Mouse (Mus musculus): Measurements from ENCODE around the gene Ankrd40.

The Ankrd40 gene

DNA sequence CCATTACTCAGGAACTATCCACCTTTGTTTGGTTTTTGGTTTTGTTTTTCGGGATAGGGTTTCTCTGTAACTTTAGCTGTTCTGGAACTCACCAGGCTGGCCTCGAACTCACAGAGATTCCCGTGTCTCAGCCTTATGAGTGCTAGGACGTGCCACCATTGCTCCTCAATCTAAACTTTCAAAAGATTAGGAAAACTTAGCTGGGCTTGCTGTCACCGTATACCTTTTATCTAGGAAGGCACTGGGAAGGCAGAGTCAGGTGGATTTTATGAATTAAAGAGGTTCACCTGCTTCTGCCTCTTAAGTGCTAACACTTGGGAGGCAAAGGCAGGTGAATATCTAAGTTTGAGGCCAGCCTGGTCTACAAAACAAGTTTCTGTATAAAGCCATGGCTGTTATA lies 5.2 kb upstream of the Ankrd40 start:
- in situ Hi-C loops (cut with MboI, MseI): no loop called here

DNA sequence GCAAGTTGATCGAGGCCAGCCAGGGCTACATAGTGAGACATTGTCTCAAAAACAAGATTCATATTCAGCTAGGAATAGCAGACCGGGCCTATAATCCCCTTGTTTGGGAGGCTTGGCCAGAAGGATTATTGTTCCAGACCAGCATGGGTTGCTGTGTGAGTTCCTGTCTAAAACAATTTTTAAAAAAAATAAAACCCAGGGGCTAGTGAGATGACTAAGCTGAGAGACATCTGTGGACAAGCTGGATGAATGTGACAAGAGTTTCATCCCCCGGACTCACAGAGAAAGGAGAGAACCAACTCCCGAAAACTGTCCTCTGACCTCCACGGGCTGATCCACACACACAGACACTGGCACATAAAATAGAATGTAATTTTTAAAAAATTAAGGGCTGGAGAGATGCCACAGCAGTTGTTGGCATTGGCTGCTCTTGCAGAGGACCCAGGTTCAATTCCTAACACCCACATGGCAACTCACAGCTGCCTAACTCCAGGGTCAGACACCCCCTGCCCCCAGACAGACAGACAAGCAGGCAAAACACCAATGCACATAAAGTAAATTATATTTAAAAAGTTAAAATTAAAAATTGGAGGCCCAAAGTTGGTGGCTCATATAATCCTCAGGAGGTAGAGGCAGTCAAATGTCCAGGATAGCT lies 4.4 kb upstream of the Ankrd40 start:
- in situ Hi-C loops (cut with MboI, MseI): no loop called here

DNA sequence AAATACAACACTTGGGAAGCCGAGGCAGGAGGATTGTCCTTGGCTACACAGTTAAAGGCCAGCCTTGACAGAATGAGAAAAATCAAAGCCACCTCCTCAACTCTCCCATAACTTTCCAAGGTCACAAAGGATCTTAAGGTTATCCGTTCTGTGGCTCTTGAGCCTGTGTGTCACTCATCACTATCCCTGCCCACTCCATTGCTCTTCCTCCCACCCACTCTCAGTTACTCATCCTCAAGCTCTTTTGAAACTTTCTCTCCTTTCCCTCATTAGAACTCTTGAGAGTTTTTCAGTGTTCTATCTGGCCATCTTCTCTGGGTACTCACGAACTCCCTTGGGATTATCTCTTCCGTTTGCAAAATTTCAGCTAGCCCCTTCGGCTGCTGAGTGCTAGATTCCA lies 3.2 kb upstream of the Ankrd40 start:
- in situ Hi-C loops (cut with MboI, MseI): no loop called here

DNA sequence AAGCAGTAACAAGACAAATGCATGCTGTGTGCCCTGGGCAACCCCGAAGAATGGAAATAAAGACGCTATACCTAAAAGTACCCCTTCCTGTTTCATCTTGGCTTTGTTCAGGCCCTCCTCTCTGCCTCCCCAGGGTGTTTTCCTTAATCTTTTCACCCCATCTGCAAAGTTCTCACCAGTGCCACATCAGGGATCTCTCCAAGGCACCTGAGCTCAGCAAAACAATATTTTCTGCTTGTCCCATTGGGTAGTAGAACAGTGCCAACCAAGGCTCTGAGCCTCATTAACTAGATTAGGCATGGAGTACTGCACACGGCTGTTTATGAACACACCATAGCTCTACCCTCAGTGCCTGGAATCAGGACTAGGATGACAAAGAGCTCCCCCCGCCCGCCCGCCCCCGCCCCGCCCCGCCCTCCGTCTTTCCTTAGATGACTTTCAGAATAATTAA lies 815 bp upstream of the Ankrd40 start:
- in situ Hi-C loops (cut with MboI, MseI): no loop called here

DNA sequence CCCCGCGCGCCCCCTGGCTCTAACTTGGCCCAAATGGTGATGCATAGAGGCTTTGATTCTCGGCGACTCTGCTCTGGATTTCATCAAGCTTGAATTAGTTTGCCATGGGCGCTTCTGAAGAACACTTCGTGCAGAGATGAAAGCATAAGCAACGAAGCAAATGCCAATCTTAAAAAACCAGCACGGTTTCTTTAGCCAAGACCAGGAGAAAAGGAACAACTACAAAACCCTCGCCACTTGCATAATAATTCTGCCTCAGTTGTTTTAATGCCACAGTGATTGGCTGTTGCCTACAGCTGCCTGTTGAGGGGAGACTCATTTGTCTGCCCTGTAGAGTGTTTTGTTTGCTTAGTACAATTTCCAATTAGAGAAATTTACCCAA lies 834 bp downstream of the Ankrd40 start:
- in situ Hi-C loops (cut with MboI, MseI): no loop called here

DNA sequence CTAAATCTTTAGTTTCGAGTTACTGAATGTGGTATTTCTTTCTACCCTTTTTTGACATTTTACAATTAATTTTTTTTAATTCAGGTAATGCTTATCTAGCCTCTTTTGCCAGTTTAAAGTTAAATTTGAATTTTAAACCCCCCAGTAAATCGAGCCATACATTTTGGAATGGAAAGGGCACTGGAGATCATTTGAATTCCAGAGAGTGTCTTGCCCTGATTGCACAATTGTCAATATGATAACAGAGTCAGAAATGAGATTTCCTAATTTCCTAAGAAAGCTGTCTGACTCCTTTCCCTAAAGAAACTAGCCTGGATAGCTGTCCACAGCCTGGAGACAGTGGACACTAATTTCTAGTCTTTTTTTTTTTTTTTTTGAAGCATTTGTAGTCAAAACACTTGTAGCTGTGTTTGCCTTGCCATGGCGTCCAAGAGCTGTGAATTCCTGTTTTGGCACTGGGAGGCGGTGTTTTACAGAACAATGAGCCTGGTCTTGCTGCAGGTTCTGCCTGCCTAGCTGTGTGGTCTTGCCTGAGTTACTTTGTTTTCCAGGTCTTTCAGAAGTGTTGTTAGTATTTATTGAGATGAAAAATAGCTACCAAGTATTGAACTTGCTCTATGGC lies 1.6 kb downstream of the Ankrd40 start:
- in situ Hi-C loops (cut with MboI, MseI): no loop called here

DNA sequence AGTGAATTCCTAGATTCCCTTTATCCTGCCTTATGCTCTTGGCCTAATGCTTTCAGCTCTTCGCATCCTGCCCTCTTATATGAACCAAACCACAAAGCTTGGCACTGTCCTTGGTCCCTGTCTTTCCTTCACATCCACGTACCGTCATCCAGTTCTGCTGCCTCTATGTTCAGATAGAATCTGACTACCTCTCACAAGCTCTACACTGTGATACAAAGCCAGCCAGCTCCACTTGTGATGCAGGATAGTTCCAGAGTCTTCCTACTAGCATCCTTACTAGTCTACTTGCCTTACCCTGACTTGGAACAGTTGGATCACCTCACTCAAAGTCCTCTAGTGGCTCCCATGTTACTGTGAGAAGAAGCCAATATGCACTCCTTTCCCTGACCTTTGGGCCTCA lies 2.4 kb downstream of the Ankrd40 start:
- in situ Hi-C loops (cut with MboI, MseI): no loop called here

DNA sequence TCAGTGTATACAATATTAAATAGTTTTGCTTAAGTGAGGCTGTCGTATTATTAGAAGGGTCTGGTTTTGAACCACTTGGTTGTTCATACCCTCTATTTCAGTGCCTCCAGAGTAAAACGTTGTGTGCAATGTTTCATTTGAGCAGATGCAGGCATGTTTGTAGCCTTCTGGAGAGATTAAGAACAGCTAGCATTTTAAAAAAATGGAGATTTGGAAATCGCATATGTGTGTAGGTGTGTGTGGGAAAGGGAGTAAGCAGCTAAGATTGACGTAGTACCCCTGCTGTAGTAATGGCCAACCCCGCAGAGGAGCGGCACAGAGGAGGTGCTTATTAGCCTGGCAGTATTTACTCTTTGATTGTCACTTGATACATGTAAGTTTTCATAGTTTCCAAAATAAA lies 4.9 kb downstream of the Ankrd40 start:
- in situ Hi-C loops (cut with MboI, MseI): no loop called here

DNA sequence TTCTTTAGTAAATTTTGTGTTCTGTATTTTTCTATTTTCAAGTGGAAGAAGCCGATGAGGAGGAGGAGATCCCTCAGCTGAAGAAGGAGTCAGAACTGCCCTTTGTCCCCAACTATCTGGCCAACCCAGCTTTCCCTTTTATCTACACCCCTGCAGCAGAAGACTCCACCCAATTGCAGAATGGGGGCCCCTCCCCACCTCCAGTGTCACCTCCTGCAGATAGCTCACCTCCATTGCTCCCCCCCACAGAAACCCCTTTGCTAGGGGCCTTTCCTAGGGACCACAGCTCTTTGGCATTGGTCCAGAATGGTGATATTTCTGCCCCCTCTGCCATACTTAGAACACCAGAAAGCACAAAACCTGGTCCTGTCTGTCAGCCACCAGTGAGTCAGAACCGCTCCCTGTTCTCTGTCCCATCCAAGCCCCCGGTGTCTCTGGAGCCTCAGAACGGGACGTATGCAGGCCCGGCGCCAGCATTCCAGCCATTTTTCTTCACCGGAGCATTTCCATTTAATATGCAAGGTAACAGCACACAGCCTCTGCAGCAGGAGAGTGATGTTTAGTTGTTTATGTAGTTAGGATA lies 6.7 kb downstream of the Ankrd40 start:
- in situ Hi-C loops (cut with MboI, MseI): no loop called here

DNA sequence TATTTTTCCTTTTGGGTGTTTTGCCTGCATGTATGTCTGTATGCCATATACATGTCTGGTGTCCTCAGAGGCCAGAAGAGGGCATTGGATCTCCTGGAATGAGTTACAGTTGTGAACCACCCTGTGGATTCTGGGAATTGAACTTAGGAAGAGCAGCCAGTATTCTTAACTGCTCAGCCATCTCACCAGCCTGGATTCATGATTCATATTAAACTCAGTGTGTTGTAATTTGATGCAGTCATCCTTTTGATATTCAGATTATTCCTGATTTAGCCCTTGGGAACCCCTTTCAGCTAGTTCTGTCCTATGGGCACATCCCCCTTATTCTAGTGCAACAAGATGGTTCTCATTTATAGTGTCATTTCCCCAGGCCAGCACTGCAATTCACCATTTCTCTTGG lies 8.8 kb downstream of the Ankrd40 start:
- in situ Hi-C loops (cut with MboI, MseI): no loop called here

DNA sequence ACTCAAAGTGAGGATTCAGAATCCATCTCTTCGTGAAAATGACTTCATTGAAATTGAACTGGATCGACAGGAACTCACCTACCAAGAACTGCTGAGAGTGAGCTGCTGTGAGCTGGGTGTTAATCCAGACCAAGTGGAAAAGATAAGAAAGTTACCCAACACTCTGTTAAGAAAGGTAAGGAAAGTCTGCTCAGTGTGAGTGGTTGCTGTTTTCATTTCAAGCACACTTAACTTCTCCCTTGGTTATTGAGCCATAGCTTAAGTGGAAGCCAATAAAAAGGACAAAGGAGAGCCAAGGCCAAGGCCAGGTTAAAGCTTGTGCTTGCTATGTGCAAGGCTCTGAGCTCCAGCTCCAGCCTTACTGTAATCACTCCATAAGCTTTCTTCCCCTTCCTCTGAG lies 10.5 kb downstream of the Ankrd40 start:
- in situ Hi-C loops (cut with MboI, MseI): no loop called here

DNA sequence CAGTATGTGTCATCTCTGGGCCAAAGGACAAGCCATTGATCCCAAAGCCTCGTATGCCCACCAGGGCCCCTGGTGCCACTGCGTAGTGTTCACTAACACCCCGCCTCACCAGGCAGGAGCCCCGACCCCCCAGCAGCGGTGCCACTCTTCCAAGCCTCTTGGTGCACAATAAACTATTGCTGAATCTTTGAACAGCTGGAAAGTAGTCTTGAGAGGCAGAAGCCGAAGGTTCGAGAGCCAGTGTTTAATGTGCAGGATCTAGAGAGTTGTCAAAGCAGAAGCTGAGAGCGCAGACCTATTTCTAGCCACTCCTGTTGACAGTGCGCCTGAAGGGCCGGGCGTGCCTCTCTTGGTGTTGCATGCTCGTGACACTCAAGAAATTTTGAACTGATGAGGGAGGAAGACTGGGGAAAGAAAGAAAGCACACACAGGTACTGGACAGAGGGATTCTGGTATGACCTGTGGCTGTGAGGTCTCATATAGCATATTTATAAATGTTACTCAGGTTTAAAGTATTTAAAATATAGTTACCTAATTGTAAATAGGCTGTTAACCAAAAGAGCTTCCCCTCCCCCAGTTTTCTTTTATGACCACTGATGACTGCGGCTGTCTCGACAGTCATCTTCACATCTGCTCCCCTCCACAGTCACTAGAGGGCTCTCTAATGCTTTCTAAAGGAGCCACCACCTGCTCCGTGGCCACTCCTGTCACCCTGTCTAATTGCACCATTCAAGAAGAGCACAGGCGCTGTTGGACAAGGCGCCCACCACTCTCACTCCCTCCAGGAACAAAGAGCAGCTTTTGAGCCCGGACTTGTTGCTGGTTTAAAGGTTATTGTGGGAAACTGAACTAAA lies 12.2 kb downstream of the Ankrd40 start:
- in situ Hi-C loops (cut with MboI, MseI): no loop called here

DNA sequence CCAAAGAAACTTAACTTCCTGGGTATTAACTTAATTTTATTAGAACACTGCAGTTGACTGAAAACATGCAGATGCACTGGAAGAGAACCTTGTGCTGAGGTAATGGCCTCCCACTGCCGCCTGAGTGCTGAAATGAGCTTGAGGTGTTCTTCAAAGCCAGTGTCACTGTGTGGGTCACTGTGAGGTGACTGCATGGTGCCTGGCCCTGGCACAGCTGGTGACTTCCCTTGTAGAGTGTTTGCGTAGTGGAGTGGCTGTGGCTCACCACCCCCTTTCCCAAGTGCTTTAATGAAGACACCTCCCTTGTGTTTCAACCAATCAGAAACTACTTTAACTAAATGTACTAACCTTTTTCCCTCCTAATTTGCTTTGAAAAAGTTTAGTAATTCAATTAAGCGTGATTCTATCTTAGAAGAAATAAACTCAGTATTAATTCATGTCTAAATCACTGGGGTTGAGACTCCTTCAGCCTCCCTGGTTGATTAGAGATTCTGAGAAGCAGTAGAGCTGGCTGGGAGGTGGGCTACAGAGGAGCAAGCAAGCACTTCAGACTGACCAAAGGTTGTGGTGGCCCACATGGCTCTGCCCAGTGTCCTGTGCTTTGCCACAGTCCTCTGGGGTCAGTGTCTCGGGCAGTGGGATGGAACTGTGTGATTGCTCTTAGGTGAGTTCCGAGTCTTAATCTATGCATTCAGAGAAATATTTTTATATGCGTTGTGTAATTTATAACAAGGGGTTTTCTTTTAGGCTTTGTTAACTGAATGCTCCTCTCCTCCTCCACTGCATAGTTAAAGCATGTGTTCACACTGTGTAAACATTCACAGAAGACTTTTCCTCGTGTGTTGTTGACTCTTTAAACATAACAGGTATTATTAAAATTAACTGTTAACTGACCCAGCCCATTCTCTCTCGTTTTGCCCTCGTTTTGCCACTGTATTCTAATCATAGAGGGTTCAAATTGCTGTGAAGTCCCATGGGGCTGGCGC lies 13.4 kb downstream of the Ankrd40 start:
- in situ Hi-C loops (cut with MboI, MseI): no loop called here

DNA sequence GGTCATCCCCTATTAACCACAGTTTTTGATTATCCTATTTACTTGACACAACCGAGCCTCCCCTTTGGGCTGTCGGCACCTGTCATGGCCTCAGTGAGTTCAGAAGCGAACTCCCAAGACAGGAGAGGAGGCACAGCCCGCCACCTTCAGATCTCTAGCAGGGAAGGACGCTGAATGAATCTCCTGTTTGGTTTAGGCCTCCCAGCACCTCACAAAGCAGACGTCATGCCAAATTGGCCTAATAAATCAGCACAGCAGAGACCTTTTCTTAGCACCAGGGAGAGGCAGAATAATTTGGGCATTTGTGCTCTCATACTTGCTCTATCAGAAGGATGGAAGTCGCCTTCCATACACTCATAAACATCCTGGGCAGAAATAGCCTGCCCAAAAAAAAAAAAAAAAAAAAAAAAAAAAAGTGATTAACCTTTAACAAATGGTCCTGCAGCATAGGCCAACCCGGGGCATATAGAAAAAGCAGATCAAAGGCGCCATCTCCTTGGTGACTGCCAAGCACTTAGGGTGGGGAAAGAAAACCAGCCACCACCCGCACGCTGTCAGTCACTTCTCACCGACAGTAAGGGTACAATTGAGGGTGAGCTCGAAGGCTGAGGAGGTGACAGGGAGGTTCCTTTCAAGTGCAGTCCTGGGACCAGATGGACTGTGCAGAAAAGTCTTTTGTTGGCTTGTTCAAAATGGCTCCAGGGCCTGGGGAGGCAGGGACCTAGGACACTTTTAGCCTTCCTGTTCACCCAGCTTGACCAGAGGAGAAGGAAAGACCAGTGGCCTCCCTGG lies 14.5 kb downstream of the Ankrd40 start:
- in situ Hi-C loops (cut with MboI, MseI): no loop called here

DNA sequence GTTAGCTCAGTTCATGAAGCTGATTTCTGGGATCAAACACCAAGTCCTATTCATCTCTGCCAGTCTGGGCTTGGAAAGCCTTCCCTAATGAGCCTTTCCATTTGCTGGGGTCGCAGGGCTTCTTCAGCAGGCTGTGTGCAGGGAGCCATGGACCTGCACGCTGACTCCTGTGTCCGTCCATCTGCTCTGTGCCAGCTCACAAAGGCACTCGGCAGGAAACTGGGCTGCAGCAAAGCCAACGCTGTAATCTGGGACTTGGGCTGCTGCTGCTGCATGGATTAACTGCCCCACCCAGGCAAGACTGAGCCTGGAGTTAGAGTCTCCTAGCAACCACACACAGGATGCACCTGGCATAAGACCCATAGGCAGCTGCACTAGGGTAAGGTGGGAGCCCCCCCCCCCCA lies 16.2 kb downstream of the Ankrd40 start:
- in situ Hi-C loops (cut with MboI, MseI): no loop called here

DNA sequence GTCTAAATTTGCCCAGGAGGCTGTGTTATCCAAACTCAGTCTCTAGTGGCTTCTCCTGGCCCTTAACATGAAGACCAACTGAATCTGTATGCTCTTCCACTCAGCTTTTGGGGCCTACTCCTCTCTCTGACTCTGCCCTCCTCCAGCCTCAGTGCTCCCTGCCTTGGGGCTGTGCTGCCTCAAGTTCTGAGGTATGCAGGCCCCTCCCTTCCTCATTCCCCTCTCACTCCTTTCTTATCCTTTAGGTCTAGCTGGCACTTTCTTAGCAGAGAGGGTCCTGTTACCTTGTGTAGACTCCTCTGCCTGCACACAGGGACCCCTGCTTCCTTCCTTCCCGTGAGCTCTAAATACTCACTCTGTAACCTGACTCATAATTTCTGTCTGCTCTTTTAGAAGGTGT lies 16.7 kb downstream of the Ankrd40 start:
- in situ Hi-C loops (cut with MboI, MseI): no loop called here

DNA sequence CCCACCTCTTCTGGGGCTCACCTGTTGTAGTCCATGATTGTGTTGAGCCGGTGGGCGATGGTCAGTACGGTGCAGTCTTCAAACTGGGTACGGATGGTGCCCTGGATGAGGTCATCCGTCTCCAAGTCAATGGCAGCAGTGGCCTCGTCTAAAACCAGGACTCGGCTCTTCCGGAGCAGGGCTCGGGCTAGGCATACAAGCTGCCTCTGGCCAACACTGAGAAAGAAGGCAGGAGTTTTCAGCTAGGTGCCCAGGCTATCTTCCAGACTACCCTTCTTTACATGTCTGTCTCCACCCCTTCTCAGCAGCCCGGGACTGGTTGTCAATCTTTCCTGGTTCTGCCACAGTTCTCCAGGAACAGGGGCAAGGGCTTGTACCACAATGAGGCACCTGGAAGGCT lies 18.1 kb downstream of the Ankrd40 start:
- in situ Hi-C loops (cut with MboI, MseI): loop anchor here (5.0 kb wide), 3 partner anchors 46 to 136 kb away; partner anchors contain the start of gene Abcc3 (in 1 of the 2)

DNA sequence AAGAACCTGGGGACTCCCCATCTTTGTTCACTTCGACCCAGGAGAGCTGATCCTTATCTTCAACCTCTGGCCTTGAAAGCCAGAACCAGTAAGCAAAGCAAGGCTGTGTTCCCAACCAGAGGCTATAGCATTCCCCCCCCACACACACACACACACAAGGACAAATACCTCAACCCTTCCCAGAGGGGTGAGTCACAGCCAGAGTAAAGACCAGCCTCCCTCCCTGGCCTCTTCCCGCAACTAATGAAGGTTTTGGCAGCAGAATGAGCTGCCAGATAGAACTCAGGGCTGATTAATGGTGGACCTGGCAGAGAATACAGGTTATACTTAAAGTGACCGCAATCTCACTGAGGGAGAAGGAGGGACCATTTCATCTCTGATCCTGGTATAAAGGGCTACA lies 18.8 kb downstream of the Ankrd40 start:
- in situ Hi-C loops (cut with MboI, MseI): loop anchor here (5.0 kb wide), 3 partner anchors 46 to 136 kb away; partner anchors contain the start of gene Abcc3 (in 1 of the 2)

DNA sequence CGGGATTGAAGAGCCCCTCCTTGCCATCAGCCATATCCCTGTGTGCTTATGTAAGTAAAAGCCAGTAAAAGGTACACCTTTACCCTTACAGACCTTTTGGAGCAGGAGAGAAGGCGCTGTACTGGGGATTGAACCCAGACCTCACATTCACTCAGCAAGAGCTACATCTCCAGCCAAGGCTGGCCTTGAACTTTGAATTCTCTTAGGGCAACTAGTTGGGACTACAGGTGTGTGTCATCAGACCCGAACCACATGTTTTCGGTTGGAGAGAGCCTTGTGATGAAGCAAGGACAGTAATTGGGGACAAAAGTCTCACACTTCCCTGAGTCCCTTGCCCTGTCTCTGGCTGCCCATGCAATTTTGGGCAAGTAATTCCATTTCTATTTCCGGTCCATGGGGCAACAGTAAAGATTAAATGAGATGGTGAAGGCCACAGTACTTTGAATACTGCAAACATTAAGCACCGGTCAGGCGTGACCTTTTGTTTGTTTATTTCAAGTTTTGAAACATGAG lies 19.3 kb downstream of the Ankrd40 start:
- in situ Hi-C loops (cut with MboI, MseI): loop anchor here (5.0 kb wide), 3 partner anchors 45 to 135 kb away; partner anchors contain the start of gene Abcc3 (in 1 of the 2)

DNA sequence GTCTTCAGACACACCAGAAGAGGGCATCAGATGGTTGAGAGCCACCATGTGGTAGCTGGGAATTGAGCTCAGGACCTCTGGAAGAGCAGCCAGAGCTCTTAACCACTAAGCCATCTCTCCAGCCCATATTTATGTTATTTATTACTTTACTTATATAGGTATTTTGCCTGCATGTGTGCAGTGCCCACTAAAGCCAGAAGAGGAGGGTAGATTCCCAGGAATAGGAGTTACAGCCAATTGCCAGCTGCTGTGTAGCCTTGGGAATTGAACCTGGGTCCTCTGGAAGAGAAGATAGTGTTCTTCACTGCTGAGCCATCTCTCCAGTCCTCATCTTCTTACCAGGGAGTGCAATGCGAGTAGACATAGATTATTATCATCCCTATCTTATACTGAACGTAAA lies 22.0 kb downstream of the Ankrd40 start:
- in situ Hi-C loops (cut with MboI, MseI): loop anchor here (5.0 kb wide), 3 partner anchors 42 to 132 kb away; partner anchors contain the start of gene Abcc3 (in 1 of the 2)

Measured in T-helper 17 cell (primary cell).